Mouse (Mus musculus) lung, embryonic 15.5 days (tissue): ENCODE results near the gene Aldh3a1. TPM values are rescaled to one million over a fixed set of nuclear protein-coding genes. Genes with fewer than 3 reads are reported as not detected.
A peak's percentile ranks its signal among the peaks of the same experiment; 100 is the strongest.

Source experiments
- ATAC-seq: fragments of 200-750 bp; cut with Nextera tagmentation; 2 replicates; pipeline ENCODE4 v1.8.0; 2017; ENCODE audit warnings: moderate number of reproducible peaks, borderline replicate concordance; ENCODE audit not compliant: low FRiP score, low TSS enrichment; ENCODE audit errors: extremely low read depth
- H3K27ac ChIP-seq: fragments of 300-500 bp; sonication (generic); 2 replicates; pipeline ENCODE4 v1.5.1; 2015; ENCODE audit warnings: moderate library complexity, mild to moderate bottlenecking, inconsistent platforms
- H3K27me3 ChIP-seq: fragments of 300-500 bp; sonication (generic); 2 replicates; pipeline ENCODE4 v1.6.1; 2015; ENCODE audit warnings: inconsistent platforms
- H3K36me3 ChIP-seq: fragments of 300-500 bp; sonication (generic); 2 replicates; pipeline ENCODE4 v1.6.1; 2015; ENCODE audit warnings: inconsistent platforms
- H3K4me1 ChIP-seq: fragments of 300-500 bp; sonication (generic); 2 replicates; pipeline ENCODE4 v1.6.1; 2015; ENCODE audit warnings: inconsistent platforms
- H3K4me2 ChIP-seq: fragments of 300-500 bp; sonication (generic); 2 replicates; pipeline ENCODE4 v1.6.1; 2015; ENCODE audit warnings: inconsistent platforms, mild to moderate bottlenecking, moderate library complexity
- H3K4me3 ChIP-seq: fragments of 300-500 bp; sonication (generic); 2 replicates; pipeline ENCODE4 v1.5.1; 2015; ENCODE audit warnings: mild to moderate bottlenecking, inconsistent platforms
- H3K9ac ChIP-seq: fragments of 300-500 bp; sonication (generic); 2 replicates; pipeline ENCODE4 v1.6.1; 2015; ENCODE audit warnings: inconsistent platforms
- H3K9me3 ChIP-seq: fragments of 300-500 bp; sonication (generic); 2 replicates; pipeline ENCODE4 v1.6.1; 2016; ENCODE audit warnings: inconsistent platforms
- WGBS: fragments of 180-500 bp; shearing (Covaris S2); methylation state at CpG from one replicate; pipeline ENCODE4 v1.1.7; 2015; 5-methylcytosine and 5-hydroxymethylcytosine counted together
- polyA plus RNA-seq: library from polyadenylated mRNA; unstranded; fragments of >200 nt; fragmentation: Nextera tagmentation; extraction: Ambion mirVana; gene quantifications from 2 replicates; pipeline ENCODE4 v1.2.1, GENCODE M21; 2015

Aldh3a1 gene
- polyA plus RNA-seq, 1 experiment from 2014 or later, result 0.22 TPM

GRCm38 (mm10) chr11:61224234-61224744 is 17.0 kb downstream of the Aldh3a1 start:
- Histone ChIP-seq H3K4me1 (peaks cover 8% of the 10 kb centered on the region; the same call in 1 of the 2 replicates), H3K4me2 (no peak overlapping the region), H3K9me3 (no peaks in the 10 kb centered on the region), H3K9ac (no peak overlapping the region), H3K27ac (no peak overlapping the region), H3K36me3 (no peaks in the 10 kb centered on the region), H3K27me3 (no peaks in the 10 kb centered on the region), H3K4me3 (no peak overlapping the region)
- ATAC-seq, result no peak
- 64% methylated on average over 6 of the region's 6 CpGs for WGBS

GRCm38 (mm10) chr11:61224907-61225306 is 17.6 kb downstream of the Aldh3a1 start:
- Histone ChIP-seq H3K9me3 (no peaks in the 10 kb centered on the region), H3K36me3 (no peaks in the 10 kb centered on the region), H3K4me3 (no peak overlapping the region), H3K9ac (no peak overlapping the region), H3K27me3 (no peaks in the 10 kb centered on the region), H3K4me1 (peaks cover 8% of the 10 kb centered on the region; the same call in 1 of the 2 replicates), H3K27ac (no peak overlapping the region), H3K4me2 (no peak overlapping the region)
- no peak for ATAC-seq
- WGBS, result 87% methylated on average over 10 of the region's 10 CpGs

- H3K9me3 ChIP-seq, result no peaks in the 10 kb centered on the region
- no peaks in the 10 kb centered on the region for H3K27me3 ChIP-seq
- no peak for ATAC-seq
- no peak overlapping the region for H3K4me3 ChIP-seq
- peaks cover 8% of the 10 kb centered on the region; the same call in 1 of the 2 replicates for H3K4me1 ChIP-seq
- 71% methylated on average over 4 of the region's 4 CpGs for WGBS
- no peaks in the 10 kb centered on the region for H3K36me3 ChIP-seq
- no peak overlapping the region for H3K4me2 ChIP-seq
- no peak overlapping the region for H3K9ac ChIP-seq
- peak overlapping the region; percentile 44; the same call in 1 of the 2 replicates for H3K27ac ChIP-seq
Observed at GRCm38 (mm10) chr11:61225511-61225910, 18.2 kb downstream of the Aldh3a1 start.

GRCm38 (mm10) chr11:61225941-61226412 is 18.6 kb downstream of the Aldh3a1 start:
- ATAC-seq, result peak; percentile 72
- no peaks in the 10 kb centered on the region for H3K27me3 ChIP-seq
- H3K4me3 ChIP-seq, result no peak overlapping the region
- no peaks in the 10 kb centered on the region for H3K9me3 ChIP-seq
- peaks cover 8% of the 10 kb centered on the region; the same call in 1 of the 2 replicates for H3K4me1 ChIP-seq
- no peaks in the 10 kb centered on the region for H3K36me3 ChIP-seq
- no peak overlapping the region for H3K9ac ChIP-seq
- 43% methylated on average over 6 of the region's 6 CpGs for WGBS
- H3K4me2 ChIP-seq, result no peak overlapping the region
- peak overlapping the region; percentile 49; the same call in 1 of the 2 replicates for H3K27ac ChIP-seq

GRCm38 (mm10) chr11:61227816-61228215 is 20.5 kb downstream of the Aldh3a1 start:
- no peaks in the 10 kb centered on the region for H3K36me3 ChIP-seq
- H3K4me2 ChIP-seq, result no peak overlapping the region
- no peaks in the 10 kb centered on the region for H3K27me3 ChIP-seq
- WGBS, result 79% methylated on average over 8 of the region's 8 CpGs
- no peaks in the 10 kb centered on the region for H3K9me3 ChIP-seq
- ATAC-seq, result no peak
- H3K4me1 ChIP-seq, result peaks cover 8% of the 10 kb centered on the region; the same call in 1 of the 2 replicates
- no peak overlapping the region for H3K4me3 ChIP-seq
- no peak overlapping the region for H3K9ac ChIP-seq
- H3K27ac ChIP-seq, result no peak overlapping the region

GRCm38 (mm10) chr11:61228406-61228805 is 21.1 kb downstream of the Aldh3a1 start:
- no peaks in the 10 kb centered on the region for H3K36me3 ChIP-seq
- no peaks in the 10 kb centered on the region for H3K9me3 ChIP-seq
- no peak overlapping the region for H3K4me2 ChIP-seq
- H3K9ac ChIP-seq, result no peak overlapping the region
- peaks cover 3% of the 10 kb centered on the region; the same call in 1 of the 2 replicates for H3K27me3 ChIP-seq
- H3K4me1 ChIP-seq, result peaks cover 8% of the 10 kb centered on the region; the same call in 1 of the 2 replicates
- ATAC-seq, result no peak
- H3K27ac ChIP-seq, result no peak overlapping the region
- H3K4me3 ChIP-seq, result no peak overlapping the region
- WGBS, result 68% methylated on average over 3 of the region's 3 CpGs

- Histone ChIP-seq H3K4me1 (no peaks in the 10 kb centered on the region), H3K4me2 (peak overlapping the region; percentile 40), H3K36me3 (no peaks in the 10 kb centered on the region), H3K4me3 (no peak overlapping the region), H3K27me3 (peaks cover 5% of the 10 kb centered on the region; the same call in 1 of the 2 replicates), H3K9ac (no peak overlapping the region), H3K9me3 (no peaks in the 10 kb centered on the region), H3K27ac (no peak overlapping the region)
- no peak for ATAC-seq
- WGBS, result 3% methylated on average over 9 of the region's 9 CpGs
Observed at GRCm38 (mm10) chr11:61231329-61231728, 24.0 kb downstream of the Aldh3a1 start.

- H3K4me2 ChIP-seq, result no peak overlapping the region
- H3K27me3 ChIP-seq, result peaks cover 5% of the 10 kb centered on the region; the same call in 1 of the 2 replicates
- no peaks in the 10 kb centered on the region for H3K4me1 ChIP-seq
- H3K4me3 ChIP-seq, result no peak overlapping the region
- no peak overlapping the region for H3K27ac ChIP-seq
- no peak overlapping the region for H3K9ac ChIP-seq
- no peaks in the 10 kb centered on the region for H3K9me3 ChIP-seq
- no peak for ATAC-seq
- WGBS, result 16% methylated on average over 5 of the region's 5 CpGs
- H3K36me3 ChIP-seq, result no peaks in the 10 kb centered on the region
Observed at GRCm38 (mm10) chr11:61234174-61234573, 26.8 kb downstream of the Aldh3a1 start.

- H3K9ac ChIP-seq, result no peak overlapping the region
- H3K27ac ChIP-seq, result no peak overlapping the region
- no peak overlapping the region for H3K4me3 ChIP-seq
- no peaks in the 10 kb centered on the region for H3K9me3 ChIP-seq
- H3K27me3 ChIP-seq, result peaks cover 5% of the 10 kb centered on the region; the same call in 1 of the 2 replicates
- no peak for ATAC-seq
- no peaks in the 10 kb centered on the region for H3K4me1 ChIP-seq
- no peaks in the 10 kb centered on the region for H3K36me3 ChIP-seq
- WGBS, result 85% methylated on average over 3 of the region's 3 CpGs
- no peak overlapping the region for H3K4me2 ChIP-seq
Observed at GRCm38 (mm10) chr11:61236015-61236414, 28.7 kb downstream of the Aldh3a1 start.

- 69% methylated on average over 7 of the region's 7 CpGs for WGBS
Observed at GRCm38 (mm10) chr11:61244406-61244805, 37.1 kb downstream of the Aldh3a1 start.

GRCm38 (mm10) chr11:61251741-61252140 is 44.4 kb downstream of the Aldh3a1 start:
- WGBS, result 80% methylated on average over 10 of the region's 10 CpGs

More at GRCm38 (mm10) chr11:61244406-61244805, 37.1 kb downstream of the Aldh3a1 start:
- H3K9ac ChIP-seq, result no peak overlapping the region
- no peaks in the 10 kb centered on the region for H3K4me1 ChIP-seq
- H3K27me3 ChIP-seq, result no peaks in the 10 kb centered on the region
- H3K36me3 ChIP-seq, result peaks cover 18% of the 10 kb centered on the region
- no peak for ATAC-seq
- H3K9me3 ChIP-seq, result no peaks in the 10 kb centered on the region
- no peak overlapping the region for H3K4me2 ChIP-seq
- H3K4me3 ChIP-seq, result no peak overlapping the region
- H3K27ac ChIP-seq, result no peak overlapping the region

GRCm38 (mm10) chr11:61252807-61253206 is 45.5 kb downstream of the Aldh3a1 start:
- Histone ChIP-seq H3K4me2 (no peak overlapping the region), H3K9me3 (no peaks in the 10 kb centered on the region), H3K27ac (no peak overlapping the region), H3K4me3 (no peak overlapping the region), H3K4me1 (no peaks in the 10 kb centered on the region), H3K9ac (no peak overlapping the region), H3K27me3 (no peaks in the 10 kb centered on the region), H3K36me3 (peaks cover 53% of the 10 kb centered on the region)
- ATAC-seq, result no peak
- 74% methylated on average over 12 of the region's 12 CpGs for WGBS

More at GRCm38 (mm10) chr11:61251741-61252140, 44.4 kb downstream of the Aldh3a1 start:
- no peaks in the 10 kb centered on the region for H3K9me3 ChIP-seq
- no peaks in the 10 kb centered on the region for H3K4me1 ChIP-seq
- no peak overlapping the region for H3K27ac ChIP-seq
- no peak overlapping the region for H3K4me2 ChIP-seq
- no peak overlapping the region for H3K9ac ChIP-seq
- no peaks in the 10 kb centered on the region for H3K27me3 ChIP-seq
- H3K4me3 ChIP-seq, result no peak overlapping the region
- ATAC-seq, result no peak
- H3K36me3 ChIP-seq, result peaks cover 52% of the 10 kb centered on the region
